Comparison of ENCODE assay signal across 1 mouse cellular context in genomic region chr6:24661879-24662278, GRCm38 (mm10).
TF ChIP-seq lines count a peak whose summit lies in the region.

No protein-coding gene starts in this region.

TF ChIP-seq in MEL, 35 proteins besides CTCF, POLR2A, EP300 and RAD21 (continued from another document):
- no peak for TF ChIP-seq NRF1 (IDR thresholded peaks at IDR 0.05; ENCODE audit: insufficient read depth, low read depth, low read length, poor library complexity, severe bottlenecking)
- no peak for TF ChIP-seq RCOR1 (IDR thresholded peaks at IDR 0.05; ENCODE audit: low read depth, low read length)
- no peak for TF ChIP-seq BHLHE40 (IDR thresholded peaks at IDR 0.05; ENCODE audit: borderline replicate concordance, low read depth, low read length)
- TF ChIP-seq MAX (IDR thresholded peaks at IDR 0.05; ENCODE audit: low read length): no peak
- no peak for TF ChIP-seq USF2 (IDR thresholded peaks at IDR 0.05; ENCODE audit: borderline replicate concordance in 1 of 2, insufficient read depth in 1 of 2, low read depth in 1 of 2, low read length in 2 of 2)
- TF ChIP-seq GATA1 (IDR thresholded peaks at IDR 0.05; ENCODE audit: low read depth, low read length): no peak
